Mouse (Mus musculus): ENCODE measurements at regions not wholly inside any gene's neighbourhood (a gene's known extent, or its start where the extent isn't known, plus 50 kb on each side); places are given as distances from the start of the nearest gene placed in this dataset.

- Histone ChIP-seq H3K9me3 (replicated peaks) (no peaks in the 10 kb centered on the region), H3K4me1 (no peaks in the 10 kb centered on the region), H3K9ac (replicated peaks) (no peak overlapping the region), H3K36me3 (no peaks in the 10 kb centered on the region), H3K27ac (replicated peaks) (no peak overlapping the region), H3K27me3 (replicated peaks) (peaks cover 95% of the 10 kb centered on the region), H3K4me3 (replicated peaks) (no peak overlapping the region), H3K4me2 (no peak overlapping the region)
- no peak for ATAC-seq (ENCODE audit: low FRiP score)
- 1% methylated on average over 2 of the region's 2 CpGs for WGBS
Observed at GRCm38 (mm10) chr7:49704635-49705034, 54.3 kb upstream of the Htatip2 start.

GRCm38 (mm10) chr7:49700734-49701133 is 58.2 kb upstream of the Htatip2 start:
- WGBS, result 28% methylated on average over 8 of the region's 8 CpGs
- H3K4me2 ChIP-seq, result no peak overlapping the region
- H3K36me3 ChIP-seq, result no peaks in the 10 kb centered on the region
- H3K9me3 ChIP-seq (replicated peaks), result no peaks in the 10 kb centered on the region
- no peak for ATAC-seq (ENCODE audit: low FRiP score)
- no peaks in the 10 kb centered on the region for H3K4me1 ChIP-seq
- no peak overlapping the region for H3K9ac ChIP-seq (replicated peaks)
- H3K27ac ChIP-seq (replicated peaks), result no peak overlapping the region
- H3K27me3 ChIP-seq (replicated peaks), result peaks cover 98% of the 10 kb centered on the region
- H3K4me3 ChIP-seq (replicated peaks), result no peak overlapping the region

GRCm38 (mm10) chr7:49700024-49700390 is 58.9 kb upstream of the Htatip2 start:
- Histone ChIP-seq H3K36me3 (no peaks in the 10 kb centered on the region), H3K27me3 (replicated peaks) (peaks cover 97% of the 10 kb centered on the region), H3K9ac (replicated peaks) (no peak overlapping the region), H3K4me1 (no peaks in the 10 kb centered on the region), H3K4me3 (replicated peaks) (no peak overlapping the region), H3K4me2 (no peak overlapping the region), H3K9me3 (replicated peaks) (no peaks in the 10 kb centered on the region), H3K27ac (replicated peaks) (no peak overlapping the region)
- ATAC-seq (ENCODE audit: low FRiP score), result no peak
- WGBS, result 31% methylated on average over 15 of the region's 15 CpGs

GRCm38 (mm10) chr7:49699107-49700023 is 59.5 kb upstream of the Htatip2 start:
- Histone ChIP-seq H3K27ac (replicated peaks) (no peak overlapping the region), H3K36me3 (no peaks in the 10 kb centered on the region), H3K4me3 (replicated peaks) (no peak overlapping the region), H3K27me3 (replicated peaks) (peaks cover 97% of the 10 kb centered on the region), H3K9ac (replicated peaks) (no peak overlapping the region), H3K4me1 (no peaks in the 10 kb centered on the region), H3K4me2 (no peak overlapping the region), H3K9me3 (replicated peaks) (no peaks in the 10 kb centered on the region)
- 11% methylated on average over 13 of the region's 13 CpGs for WGBS
- no peak for ATAC-seq (ENCODE audit: low FRiP score)

GRCm38 (mm10) chr7:49696228-49696627 is 59.6 kb upstream of the Dbx1 start:
- Histone ChIP-seq H3K9me3 (replicated peaks) (no peaks in the 10 kb centered on the region), H3K27ac (replicated peaks) (no peak overlapping the region), H3K4me1 (no peaks in the 10 kb centered on the region), H3K9ac (replicated peaks) (no peak overlapping the region), H3K36me3 (no peaks in the 10 kb centered on the region), H3K27me3 (replicated peaks) (peaks cover 95% of the 10 kb centered on the region), H3K4me2 (no peak overlapping the region), H3K4me3 (replicated peaks) (no peak overlapping the region)
- ATAC-seq (ENCODE audit: low FRiP score), result no peak
- WGBS, result 10% methylated on average over 6 of the region's 6 CpGs

- H3K27me3 ChIP-seq (replicated peaks), result peaks cover 93% of the 10 kb centered on the region
- H3K9me3 ChIP-seq (replicated peaks), result no peaks in the 10 kb centered on the region
- no peaks in the 10 kb centered on the region for H3K36me3 ChIP-seq
- ATAC-seq (ENCODE audit: low FRiP score), result no peak
- no peak overlapping the region for H3K9ac ChIP-seq (replicated peaks)
- 38% methylated on average over 6 of the region's 6 CpGs for WGBS
- H3K27ac ChIP-seq (replicated peaks), result no peak overlapping the region
- no peak overlapping the region for H3K4me2 ChIP-seq
- no peak overlapping the region for H3K4me3 ChIP-seq (replicated peaks)
- H3K4me1 ChIP-seq, result no peaks in the 10 kb centered on the region
Observed at GRCm38 (mm10) chr7:49689546-49689945, 52.9 kb upstream of the Dbx1 start.

GRCm38 (mm10) chr7:49688521-49689399 is 52.1 kb upstream of the Dbx1 start:
- no peak for ATAC-seq (ENCODE audit: low FRiP score)
- Histone ChIP-seq H3K4me2 (no peak overlapping the region), H3K4me1 (no peaks in the 10 kb centered on the region), H3K9me3 (replicated peaks) (no peaks in the 10 kb centered on the region), H3K27ac (replicated peaks) (no peak overlapping the region), H3K4me3 (replicated peaks) (no peak overlapping the region), H3K9ac (replicated peaks) (no peak overlapping the region), H3K36me3 (no peaks in the 10 kb centered on the region), H3K27me3 (replicated peaks) (peaks cover 93% of the 10 kb centered on the region)
- WGBS, result 2% methylated on average over 10 of the region's 10 CpGs

GRCm38 (mm10) chr7:49687658-49688376 is 51.2 kb upstream of the Dbx1 start:
- ATAC-seq (ENCODE audit: low FRiP score), result no peak
- Histone ChIP-seq H3K36me3 (no peaks in the 10 kb centered on the region), H3K4me3 (replicated peaks) (no peak overlapping the region), H3K27ac (replicated peaks) (no peak overlapping the region), H3K4me1 (no peaks in the 10 kb centered on the region), H3K4me2 (no peak overlapping the region), H3K27me3 (replicated peaks) (peaks cover 93% of the 10 kb centered on the region), H3K9me3 (replicated peaks) (no peaks in the 10 kb centered on the region), H3K9ac (replicated peaks) (no peak overlapping the region)
- WGBS, result 9% methylated on average over 10 of the region's 10 CpGs

GRCm38 (mm10) chr7:49686992-49687391 is 50.3 kb upstream of the Dbx1 start:
- H3K4me3 ChIP-seq (replicated peaks), result no peak overlapping the region
- no peaks in the 10 kb centered on the region for H3K9me3 ChIP-seq (replicated peaks)
- no peak for ATAC-seq (ENCODE audit: low FRiP score)
- H3K27ac ChIP-seq (replicated peaks), result no peak overlapping the region
- no peaks in the 10 kb centered on the region for H3K36me3 ChIP-seq
- peaks cover 93% of the 10 kb centered on the region for H3K27me3 ChIP-seq (replicated peaks)
- 22% methylated on average over 11 of the region's 11 CpGs for WGBS
- H3K4me1 ChIP-seq, result no peaks in the 10 kb centered on the region
- no peak overlapping the region for H3K9ac ChIP-seq (replicated peaks)
- H3K4me2 ChIP-seq, result no peak overlapping the region

Measured in neural tube, embryonic 15.5 days (tissue).